Mouse (Mus musculus) Patski (cell line): ENCODE data around the gene Numa1. TPM values are rescaled to one million over a fixed set of nuclear protein-coding genes. Genes with fewer than 3 reads are reported as not detected.

Source experiments
- ATAC-seq: fragments of 100-300 bp; one replicate; pipeline ENCODE4 v1.8.0; 2021
- CTCF ChIA-PET: fragments of 350-600 bp; sonication (Branson Sonifier 250); formaldehyde crosslinking; loops from one replicate; lab custom pipeline; 2022; ENCODE audit warnings: inconsistent platforms; lab: Charles Lee
- POLR2A ChIA-PET: fragments of 350-600 bp; sonication (Branson Sonifier 250); formaldehyde crosslinking; loops from one replicate; lab custom pipeline; 2022; ENCODE audit warnings: antibody characterized with exemption, inconsistent platforms; lab: Charles Lee
- DNase-seq: peaks from one replicate; pipeline ENCODE4 v3.0.0-alpha.2; 2011; ENCODE audit warnings: low read depth, low spot score
- H3K27me3 ChIP-seq: fragments of 371-371 bp; one replicate; pipeline ENCODE4 v1.5.1; 2021
- CTCF ChIP-seq: fragments of 100-300 bp; IDR thresholded peaks from one replicate; pipeline ENCODE4 v1.5.1; 2021
- in situ Hi-C: fragments of 300-500 bp; cut with MboI; formaldehyde crosslinking; loops from 3 replicates; pipeline ENCODE4 v1.11.1; 2018; ENCODE audit warnings: low pct_unique_long_range_greater_than_20kb, mixed read lengths
- polyA plus RNA-seq: library from polyadenylated mRNA; unstranded; gene quantifications from one replicate; pipeline ENCODE4 v1.2.3, GENCODE M21; 2021

The Numa1 gene
- polyA plus RNA-seq = 156 TPM

DNA sequence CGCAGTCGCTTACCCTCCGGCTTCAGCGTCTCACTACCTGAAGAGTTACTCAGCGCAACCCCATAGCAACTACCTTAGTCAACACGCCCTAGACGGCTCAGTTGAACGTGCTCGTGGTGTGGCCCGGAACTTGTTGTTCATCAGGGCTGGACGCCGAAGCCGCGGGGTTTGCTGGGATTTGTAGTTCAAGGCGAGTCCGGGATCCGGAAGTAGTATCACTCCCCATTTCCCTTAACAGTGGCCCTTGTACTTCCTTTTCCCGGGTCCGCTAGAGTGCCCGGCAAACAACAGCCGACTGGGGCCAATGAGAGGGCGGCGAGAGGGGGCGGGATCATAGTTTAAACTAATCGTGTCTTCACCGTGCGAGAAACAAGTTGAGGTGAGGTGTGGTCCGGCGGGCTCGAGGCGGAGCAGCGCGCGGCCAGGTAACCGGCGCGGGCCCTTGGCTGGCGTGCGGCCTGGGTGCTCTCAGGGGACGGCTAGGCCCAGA, at the start of gene Numa1, which contains the start of gene Lrrc51:
Numa1 (plus strand) TSS at position 361 of the 490 bp plus-strand sequence.
Lrrc51 (minus strand) TSS at position 145 of the 490 bp plus-strand sequence.
- ATAC-seq (peak; percentile 99), DNase-seq (peak; percentile 95)
- ChIA-PET POLR2A (no interaction called here), CTCF (interaction anchor here (1.0 to 2.2 kb wide), 2 partner anchors 15 to 255 kb away, joined by 3 to 7 read pairs; no protein-coding TSS in a partner anchor)
- H3K27me3 ChIP-seq = no peaks in the 10 kb centered on the region
- no peak for TF ChIP-seq CTCF
- in situ Hi-C loops = no loop called here

DNA sequence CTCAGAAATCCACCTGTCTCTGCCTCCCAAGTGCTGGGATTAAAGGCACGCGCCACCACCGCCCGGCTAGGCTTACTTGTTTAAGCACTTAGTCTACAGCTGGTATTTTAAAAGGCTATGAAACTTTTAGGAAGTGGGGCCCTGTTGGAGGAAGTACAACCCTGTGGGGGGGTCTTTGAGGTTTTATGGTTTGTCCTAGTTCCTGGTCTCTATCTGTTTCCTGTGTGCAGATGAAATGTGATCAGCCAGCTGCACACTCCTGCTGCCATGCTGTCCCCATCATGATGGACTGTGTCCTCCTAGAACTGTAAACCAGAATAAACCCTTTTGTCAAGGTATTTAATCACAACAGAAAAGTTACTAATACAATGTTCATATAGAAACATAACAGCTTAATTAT, 49.8 kb upstream of the Numa1 start:
- POLR2A ChIA-PET = no interaction called here
- TF ChIP-seq CTCF = no peak
- CTCF ChIA-PET = interaction anchor here (0.9 kb wide), 1 partner anchor 9 kb away, joined by 3 read pairs; no protein-coding TSS in a partner anchor
- in situ Hi-C loops = no loop called here
- no peak for ATAC-seq
- no peak for DNase-seq
- no peaks in the 10 kb centered on the region for H3K27me3 ChIP-seq

DNA sequence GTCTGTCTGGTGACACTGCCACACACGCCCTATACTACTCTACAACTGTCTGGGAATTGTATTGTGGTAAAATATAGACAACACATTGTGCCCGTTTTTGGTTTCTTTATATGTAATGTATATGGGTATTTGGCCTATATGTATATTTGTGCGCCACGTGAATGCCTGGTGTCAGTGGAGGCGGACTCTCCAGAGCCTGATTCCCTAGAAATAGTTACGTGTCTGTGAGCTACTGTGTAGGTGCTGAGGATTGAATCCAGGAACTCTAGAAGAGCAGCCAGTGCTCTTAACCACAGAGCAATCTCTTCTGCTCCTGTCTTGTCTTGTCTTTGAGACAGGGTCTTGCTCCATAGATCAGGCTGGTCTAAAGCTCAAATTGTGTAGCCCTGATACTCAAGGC, 47.6 kb upstream of the Numa1 start:
- no peak for DNase-seq
- ChIA-PET POLR2A (no interaction called here), CTCF (interaction anchor here (1.4 kb wide), 1 partner anchor 10 kb away, joined by 4 read pairs; no protein-coding TSS in a partner anchor)
- no peaks in the 10 kb centered on the region for H3K27me3 ChIP-seq
- in situ Hi-C loops = no loop called here
- TF ChIP-seq CTCF = no peak
- no peak for ATAC-seq

DNA sequence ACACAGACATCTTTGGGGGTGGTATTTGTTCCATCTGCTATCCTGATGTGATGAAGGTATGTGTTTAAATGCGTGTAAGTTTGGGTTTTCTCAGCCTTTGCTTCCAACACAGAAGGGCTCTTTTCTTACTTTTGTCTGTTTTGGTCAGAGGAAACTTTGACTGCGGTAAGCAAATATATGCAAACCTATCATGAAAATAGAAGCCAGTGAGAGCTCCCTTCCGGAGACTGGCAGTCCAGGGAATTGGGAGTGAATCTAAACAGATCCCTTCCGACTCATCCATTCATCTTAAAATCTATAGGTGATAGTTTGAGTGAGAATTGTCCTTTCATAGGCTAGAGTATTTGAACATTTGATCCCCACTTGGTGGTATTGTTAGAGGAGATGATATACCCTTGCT, 45.5 kb upstream of the Numa1 start:
- ChIA-PET POLR2A (no interaction called here), CTCF (no interaction called here)
- ATAC-seq = no peak
- in situ Hi-C loops = no loop called here
- DNase-seq = no peak
- no peak for TF ChIP-seq CTCF
- no peaks in the 10 kb centered on the region for H3K27me3 ChIP-seq

DNA sequence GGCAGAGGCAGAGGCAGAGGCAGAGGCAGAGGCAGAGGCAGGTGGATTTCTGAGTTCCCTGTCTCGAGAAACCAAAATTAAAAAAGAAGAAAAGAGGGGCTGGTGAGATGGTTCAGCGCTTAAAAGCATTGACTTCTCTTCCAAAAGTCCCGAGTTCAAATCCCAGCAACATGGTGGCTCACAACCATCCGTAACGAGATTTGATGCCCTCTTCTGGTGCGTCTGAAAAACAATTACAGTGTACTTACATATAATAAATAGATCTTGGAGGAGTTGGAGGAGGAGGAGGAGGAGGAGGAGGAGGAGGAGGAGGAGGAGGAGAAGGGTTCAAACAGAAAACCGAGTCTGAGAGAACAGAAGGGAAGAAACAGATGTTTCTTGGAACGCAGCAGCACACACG, 38.2 kb upstream of the Numa1 start:
- DNase-seq (no peak), ATAC-seq (no peak)
- TF ChIP-seq CTCF = no peak
- ChIA-PET CTCF (no interaction called here), POLR2A (interaction anchor here (1.0 kb wide), 1 partner anchor 59 kb away, joined by 3 read pairs; no protein-coding TSS in a partner anchor)
- H3K27me3 ChIP-seq = no peaks in the 10 kb centered on the region
- in situ Hi-C loops = no loop called here

DNA sequence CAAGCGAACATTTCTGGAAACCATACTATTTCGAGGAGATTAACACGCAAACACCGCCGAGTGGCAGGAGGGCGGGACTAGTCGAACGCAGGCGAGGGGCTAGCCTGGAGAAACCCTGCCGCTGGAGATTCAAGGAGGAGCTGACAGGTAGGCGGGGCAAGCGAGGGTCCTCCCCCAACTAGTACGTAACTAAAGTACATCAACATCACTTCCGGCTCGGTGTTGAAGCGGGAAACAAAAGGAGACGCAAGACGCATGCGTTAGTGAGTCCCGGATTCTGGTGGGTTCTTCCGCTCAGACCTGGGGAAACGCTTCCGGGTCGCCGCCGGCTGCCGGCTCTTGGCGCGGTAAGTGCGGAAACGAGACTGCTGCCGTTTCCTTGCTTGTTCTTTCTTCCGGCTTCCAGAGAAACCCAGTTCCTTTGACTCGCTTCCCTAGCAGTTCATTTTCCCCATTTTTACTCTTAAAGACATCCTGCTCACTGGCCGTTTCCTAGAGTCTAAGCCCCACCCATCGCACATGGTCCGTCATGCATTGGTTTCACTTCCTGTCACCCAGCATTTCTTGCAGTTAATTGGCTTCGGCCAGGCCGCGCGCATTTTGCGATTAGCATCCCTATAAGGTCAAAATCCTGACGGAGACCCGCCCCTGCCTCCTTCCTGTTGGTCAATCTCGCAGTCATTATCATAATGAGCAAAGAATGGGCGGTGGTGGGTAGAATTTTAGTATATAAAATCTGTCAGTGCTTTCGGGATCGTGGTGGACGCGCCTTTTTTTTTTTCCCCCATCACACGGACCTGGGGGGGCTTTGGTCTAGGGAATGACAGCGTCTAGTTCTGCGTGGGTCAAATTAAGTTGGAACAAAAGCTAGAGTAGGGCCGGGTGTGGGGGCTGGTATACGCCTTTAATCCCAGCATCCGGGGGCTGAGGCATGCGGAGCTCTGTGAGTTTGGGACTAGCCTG, 37.5 kb upstream of the Numa1 start:
- DNase-seq (peak; percentile 93), ATAC-seq (peak; percentile 83)
- ChIA-PET POLR2A (interaction anchor here (0.9 to 1.0 kb wide), 3 partner anchors 59 to 62 kb away, joined by 3 to 4 read pairs (median 4); no protein-coding TSS in a partner anchor), CTCF (interaction anchor here (1.1 to 1.8 kb wide), 3 partner anchors 27 to 230 kb away, joined by 3 to 5 read pairs (median 3); no protein-coding TSS in a partner anchor)
- H3K27me3 ChIP-seq = no peaks in the 10 kb centered on the region
- in situ Hi-C loops = no loop called here
- no peak for TF ChIP-seq CTCF

DNA sequence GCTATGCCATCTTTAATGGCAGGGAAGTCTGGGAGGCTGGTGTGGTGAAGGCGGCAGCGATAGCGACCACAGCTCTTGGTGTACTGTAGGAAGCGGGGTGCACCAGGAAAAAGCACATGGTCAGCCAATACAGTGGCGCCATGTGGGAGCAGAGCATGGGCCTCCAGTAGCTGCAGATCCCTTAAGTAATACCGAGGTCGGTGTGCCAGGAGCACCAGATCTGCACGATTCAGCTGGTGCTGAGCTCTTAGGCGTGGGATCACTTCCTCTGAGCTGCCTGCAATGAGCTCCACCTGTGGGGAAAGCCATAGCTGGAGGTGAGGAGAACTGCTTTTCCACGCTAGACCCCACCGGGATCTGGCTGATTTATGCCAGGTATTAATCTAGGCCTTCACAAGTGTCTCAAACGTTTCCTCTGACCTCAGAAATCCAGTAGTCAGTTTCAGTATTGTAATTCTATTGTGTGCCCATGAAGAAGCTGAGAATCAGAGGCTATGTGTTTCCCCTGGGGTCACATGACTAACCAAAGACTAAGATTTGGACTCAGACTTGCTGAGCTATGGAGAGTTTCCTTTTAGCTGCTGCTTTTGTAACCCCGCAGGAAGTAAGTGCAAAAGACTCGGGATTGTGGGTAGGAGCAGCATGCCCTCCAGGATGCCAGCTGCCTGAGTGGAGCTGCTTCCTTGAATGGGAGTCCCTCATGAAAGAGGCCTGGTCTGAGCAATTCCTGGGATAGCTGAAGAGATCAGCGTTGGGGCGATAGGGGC, 33.4 kb upstream of the Numa1 start:
- in situ Hi-C loops = loop anchor here (10.0 kb wide), 1 partner anchor 236 kb away; the partner anchor contains the start of gene Clpb
- no peak for TF ChIP-seq CTCF
- POLR2A ChIA-PET = no interaction called here

DNA sequence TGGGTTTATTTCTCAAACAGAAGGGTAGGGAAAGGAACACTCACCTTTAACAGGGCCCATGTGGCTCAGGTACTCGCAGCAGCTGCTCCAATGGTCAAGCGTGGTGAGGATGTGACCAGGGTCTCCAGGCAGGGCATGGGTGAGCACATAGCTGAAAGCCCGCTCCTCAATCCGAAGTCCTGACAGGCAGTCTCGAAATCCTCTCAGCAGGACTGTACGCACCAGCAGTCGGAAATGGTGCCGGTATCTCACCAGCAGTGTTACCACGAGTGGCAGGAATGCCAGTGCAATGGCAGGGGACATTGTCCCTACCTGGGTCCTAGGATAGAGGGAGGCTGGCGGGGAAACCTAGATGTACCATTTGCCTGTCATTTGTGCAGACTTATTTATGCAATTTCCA, 31.9 kb upstream of the Numa1 start:
- in situ Hi-C loops = loop anchor here (10.0 kb wide), 1 partner anchor 237 kb away; the partner anchor contains the start of gene Clpb
- ChIA-PET POLR2A (no interaction called here), CTCF (no interaction called here)

More for the DNA sequence above, 33.4 kb upstream of the Numa1 start:
- no peaks in the 10 kb centered on the region for H3K27me3 ChIP-seq
- no peak for DNase-seq
- CTCF ChIA-PET = no interaction called here
- ATAC-seq = no peak

DNA sequence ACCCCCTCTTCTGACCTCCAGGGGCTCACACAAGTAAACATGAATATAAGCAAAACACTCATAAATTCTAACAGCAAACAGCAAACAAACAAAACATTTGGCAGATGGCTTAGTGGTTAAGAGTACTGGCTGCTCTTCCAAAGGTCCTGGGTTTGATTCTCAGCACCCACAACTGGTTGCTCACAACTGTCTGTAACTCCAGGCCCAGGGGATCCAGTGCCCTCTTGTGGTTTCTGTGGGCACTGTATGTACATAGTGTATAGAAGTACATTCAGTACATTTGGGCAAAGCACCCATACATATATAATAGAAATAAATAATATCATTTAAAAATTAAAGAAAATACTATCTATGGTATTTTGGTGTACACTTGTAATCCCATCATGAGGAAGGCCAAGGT, 31.1 kb upstream of the Numa1 start:
- ATAC-seq = no peak
- in situ Hi-C loops = loop anchor here (10.0 kb wide), 1 partner anchor 238 kb away; the partner anchor contains the start of gene Clpb
- no peak for TF ChIP-seq CTCF
- ChIA-PET CTCF (no interaction called here), POLR2A (no interaction called here)
- H3K27me3 ChIP-seq = no peaks in the 10 kb centered on the region
- no peak for DNase-seq

More for the DNA sequence above, 31.9 kb upstream of the Numa1 start:
- DNase-seq (no peak), ATAC-seq (no peak)
- TF ChIP-seq CTCF = no peak
- no peaks in the 10 kb centered on the region for H3K27me3 ChIP-seq
